Mouse (Mus musculus): ENCODE results near the gene Gcnt4.

GRCm38 (mm10) chr13:96961366-96962157, 37.1 kb downstream of the Gcnt4 start:
- TF ChIP-seq POLR2A (IDR thresholded peaks at IDR 0.05; ENCODE audit: insufficient read depth, low read length) = no peak
- TF ChIP-seq CTCF (IDR thresholded peaks at IDR 0.05; ENCODE audit: low read depth, low read length) = no peak
- TF ChIP-seq EP300 (IDR thresholded peaks at IDR 0.05; ENCODE audit: insufficient read depth, low read depth, low read length) = no peak

Data from ES-Bruce4 (cell line).